Mouse (Mus musculus) G1E (cell line): ENCODE results near the gene Gm884. TPM values are rescaled to one million over a fixed set of nuclear protein-coding genes. Genes with fewer than 3 reads are reported as not detected.

Experiments
- ATAC-seq: 2 replicates; pipeline ENCODE4 v1.8.0; 2016; ENCODE audit warnings: mild to moderate bottlenecking; ENCODE audit not compliant: insufficient number of reproducible peaks, poor library complexity, low FRiP score, severe bottlenecking; ENCODE audit errors: extremely low read depth
- DNase-seq: peaks from one replicate; pipeline ENCODE4 v3.0.0; 2012; ENCODE audit warnings: low spot score
- H3K27me3 ChIP-seq: 2 replicates; pipeline ENCODE4 v1.6.1; 2012; ENCODE audit warnings: mild to moderate bottlenecking, low read length, inconsistent platforms; ENCODE audit not compliant: insufficient read depth
- H3K36me3 ChIP-seq: replicated peaks from 2 replicates; pipeline ENCODE3; 2012; ENCODE audit warnings: mild to moderate bottlenecking, inconsistent platforms
- H3K4me1 ChIP-seq: 2 replicates; pipeline ENCODE4 v1.6.1; 2012; ENCODE audit warnings: low read depth, low read length, inconsistent platforms, mixed read lengths; ENCODE audit not compliant: insufficient read depth
- H3K4me3 ChIP-seq: 2 replicates; pipeline ENCODE4 v1.5.1; 2012; ENCODE audit warnings: low read depth, mild to moderate bottlenecking, inconsistent platforms, low read length, moderate library complexity, mixed read lengths
- H3K9me3 ChIP-seq: replicated peaks from 2 replicates; pipeline ENCODE4 v1.6.1; 2012; ENCODE audit warnings: inconsistent platforms
- CTCF ChIP-seq: IDR thresholded peaks from 2 replicates; pipeline ENCODE4 v1.5.1; 2012; ENCODE audit warnings: low read depth, low read length, inconsistent platforms, mixed read lengths
- GATA1 ChIP-seq: IDR thresholded peaks from 2 replicates; pipeline ENCODE4 v1.6.1; 2012; ENCODE audit warnings: borderline replicate concordance, low read length, inconsistent platforms, mixed read lengths
- GATA2 ChIP-seq: IDR thresholded peaks from 2 replicates; pipeline ENCODE4 v1.6.1; 2012; ENCODE audit warnings: low read depth, low read length, inconsistent platforms, borderline replicate concordance
- POLR2AphosphoS5 ChIP-seq: IDR thresholded peaks from 2 replicates; pipeline ENCODE4 v1.6.1; 2012; ENCODE audit warnings: low read depth, low read length, inconsistent platforms; ENCODE audit not compliant: insufficient replicate concordance
- TAL1 ChIP-seq: conservative IDR thresholded peaks from 2 replicates; pipeline ENCODE4 v1.6.1; 2012; ENCODE audit warnings: low read depth, low read length, inconsistent platforms, mixed read lengths
- polyA plus RNA-seq: library from polyadenylated mRNA; stranded (reverse); fragments of >175 nt; gene quantifications from 2 replicates; pipeline ENCODE4 v1.2.3, GENCODE M21; 2012
- total RNA-seq, 2 experiments: library from RNA; stranded (forward) in 1 of 2; stranded (reverse) in 1 of 2; fragments of 200-1000 nt in 1 of 2; fragments of >200 nt in 1 of 2; fragmentation: Nextera tagmentation in 1 of 2; gene quantifications; 2 replicates each; pipeline ENCODE4 v1.2.3; 2014 to 2017

The Gm884 gene
- total and polyA plus RNA-seq, 3 experiments, result 0.16 TPM; not detected in 2

GRCm38 (mm10) chr11:103661863-103662262 lies 40.9 kb upstream of the Gm884 start:
- Histone ChIP-seq H3K4me1 (peaks cover 2% of the 10 kb centered on the region; the same call in 1 of the 2 replicates), H3K9me3 (no peaks in the 10 kb centered on the region), H3K4me3 (no peak overlapping the region), H3K36me3 (no peaks in the 10 kb centered on the region), H3K27me3 (peaks cover 15% of the 10 kb centered on the region)
- TF ChIP-seq CTCF, result no peak
- TF ChIP-seq GATA2, result no peak
- no peak for TF ChIP-seq POLR2AphosphoS5
- TF ChIP-seq TAL1, result no peak
- TF ChIP-seq GATA1, result no peak
- no peak for ATAC-seq
- DNase-seq, result no peak

GRCm38 (mm10) chr11:103658189-103658588 lies 37.2 kb upstream of the Gm884 start:
- no peak overlapping the region for H3K4me3 ChIP-seq
- TF ChIP-seq CTCF (no peak), POLR2AphosphoS5 (no peak), GATA2 (no peak), TAL1 (no peak), GATA1 (no peak)
- no peaks in the 10 kb centered on the region for H3K9me3 ChIP-seq
- DNase-seq, result no peak
- no peak for ATAC-seq
- peaks cover 5% of the 10 kb centered on the region; the same call in 1 of the 2 replicates for H3K27me3 ChIP-seq
- H3K4me1 ChIP-seq, result peaks cover 2% of the 10 kb centered on the region; the same call in 1 of the 2 replicates
- H3K36me3 ChIP-seq, result no peaks in the 10 kb centered on the region

GRCm38 (mm10) chr11:103656520-103656919 lies 35.6 kb upstream of the Gm884 start:
- DNase-seq (peak; percentile 45), ATAC-seq (no peak)
- H3K4me1 ChIP-seq, result no peaks in the 10 kb centered on the region
- no peak overlapping the region for H3K4me3 ChIP-seq
- no peaks in the 10 kb centered on the region for H3K36me3 ChIP-seq
- no peak for TF ChIP-seq POLR2AphosphoS5
- TF ChIP-seq GATA1, result no peak
- TF ChIP-seq CTCF, result no peak
- TF ChIP-seq GATA2, result no peak
- TF ChIP-seq TAL1, result no peak
- H3K9me3 ChIP-seq, result no peaks in the 10 kb centered on the region
- peaks cover 3% of the 10 kb centered on the region; the same call in 1 of the 2 replicates for H3K27me3 ChIP-seq

GRCm38 (mm10) chr11:103653359-103653965 lies 32.5 kb upstream of the Gm884 start:
- no peaks in the 10 kb centered on the region; the same call in 1 of the 2 replicates for H3K9me3 ChIP-seq
- TF ChIP-seq CTCF (no peak), TAL1 (no peak), POLR2AphosphoS5 (no peak), GATA2 (no peak)
- H3K27me3 ChIP-seq, result peaks cover 3% of the 10 kb centered on the region; the same call in 1 of the 2 replicates
- no peaks in the 10 kb centered on the region for H3K4me1 ChIP-seq
- DNase-seq (no peak), ATAC-seq (no peak)
- H3K36me3 ChIP-seq, result no peaks in the 10 kb centered on the region
- no peak overlapping the region for H3K4me3 ChIP-seq

- no peak for ATAC-seq
- 0 out of 2 replicates have a peak, but pooled peaks cover 3% of the 10 kb centered on the region for H3K27me3 ChIP-seq
- H3K9me3 ChIP-seq, result no peaks in the 10 kb centered on the region; the same call in 1 of the 2 replicates
- no peak for DNase-seq
- H3K4me3 ChIP-seq, result no peak overlapping the region
- TF ChIP-seq GATA2 (no peak), TAL1 (no peak), CTCF (no peak), POLR2AphosphoS5 (no peak), GATA1 (no peak)
- H3K36me3 ChIP-seq, result no peaks in the 10 kb centered on the region
- H3K4me1 ChIP-seq, result no peaks in the 10 kb centered on the region
Observed at GRCm38 (mm10) chr11:103651426-103651825, 30.5 kb upstream of the Gm884 start.

- H3K4me1 ChIP-seq, result no peaks in the 10 kb centered on the region
- H3K4me3 ChIP-seq, result no peak overlapping the region
- H3K9me3 ChIP-seq, result no peaks in the 10 kb centered on the region; the same call in 1 of the 2 replicates
- ATAC-seq (no peak), DNase-seq (no peak)
- no peaks in the 10 kb centered on the region for H3K36me3 ChIP-seq
- H3K27me3 ChIP-seq, result 0 out of 2 replicates have a peak, but pooled peaks cover 3% of the 10 kb centered on the region
- TF ChIP-seq TAL1 (no peak), POLR2AphosphoS5 (no peak), GATA1 (no peak), GATA2 (no peak), CTCF (no peak)
Observed at GRCm38 (mm10) chr11:103649983-103650493, 29.1 kb upstream of the Gm884 start.
